Mouse (Mus musculus) ES-Bruce4 (cell line): ENCODE measurements around the gene Sprn. TPM values are rescaled to one million over a fixed set of nuclear protein-coding genes. Genes with fewer than 3 reads are reported as not detected.

Source experiments
- H3K27ac ChIP-seq: 2 replicates; pipeline ENCODE4 v1.5.1; 2012; ENCODE audit warnings: low read length, inconsistent platforms; ENCODE audit not compliant: insufficient read depth
- H3K27me3 ChIP-seq: 2 replicates; pipeline ENCODE4 v1.6.1; 2012; ENCODE audit warnings: mild to moderate bottlenecking, low read length, inconsistent platforms; ENCODE audit not compliant: control insufficient read depth, poor library complexity, insufficient read depth, severe bottlenecking
- H3K36me3 ChIP-seq: 2 replicates; pipeline ENCODE4 v1.6.1; 2012; ENCODE audit warnings: inconsistent platforms, mild to moderate bottlenecking, low read length, moderate library complexity; ENCODE audit not compliant: control insufficient read depth, poor library complexity, insufficient read depth, severe bottlenecking
- H3K4me1 ChIP-seq: one replicate; pipeline ENCODE4 v1.8.1; 2011; ENCODE audit warnings: low read length; ENCODE audit not compliant: control insufficient read depth, insufficient read depth
- H3K4me3 ChIP-seq: 2 replicates; pipeline ENCODE4 v1.5.1; 2011; ENCODE audit warnings: low read depth, mild to moderate bottlenecking, low read length
- H3K9ac ChIP-seq: 2 replicates; pipeline ENCODE4 v1.6.1; 2012; ENCODE audit warnings: low read depth, mild to moderate bottlenecking, inconsistent platforms; ENCODE audit not compliant: poor library complexity, severe bottlenecking
- H3K9me3 ChIP-seq: replicated peaks from 2 replicates; pipeline ENCODE4 v1.6.1; 2012; ENCODE audit warnings: mild to moderate bottlenecking, low read length, inconsistent platforms; ENCODE audit not compliant: control insufficient read depth, poor library complexity, insufficient read depth, severe bottlenecking
- CTCF ChIP-seq: IDR thresholded peaks from one replicate; pipeline ENCODE4 v1.8.1; 2011; ENCODE audit warnings: low read depth, low read length
- EP300 ChIP-seq: IDR thresholded peaks from 2 replicates; pipeline ENCODE4 v1.6.1; 2011; ENCODE audit warnings: low read depth, low read length; ENCODE audit not compliant: insufficient read depth
- POLR2A ChIP-seq: IDR thresholded peaks from one replicate; pipeline ENCODE4 v1.8.1; 2011; ENCODE audit warnings: low read length; ENCODE audit not compliant: insufficient read depth
- polyA plus RNA-seq: library from polyadenylated mRNA; stranded (reverse); fragments of >200 nt; gene quantifications from 2 replicates; pipeline ENCODE4 v1.2.4, GENCODE M21; 2011; ENCODE audit warnings: low read depth; ENCODE audit not compliant: missing spikeins, insufficient read depth, insufficient read length

Gene Sprn
- polyA plus RNA-seq, 1 experiment = 0.24 TPM

DNA sequence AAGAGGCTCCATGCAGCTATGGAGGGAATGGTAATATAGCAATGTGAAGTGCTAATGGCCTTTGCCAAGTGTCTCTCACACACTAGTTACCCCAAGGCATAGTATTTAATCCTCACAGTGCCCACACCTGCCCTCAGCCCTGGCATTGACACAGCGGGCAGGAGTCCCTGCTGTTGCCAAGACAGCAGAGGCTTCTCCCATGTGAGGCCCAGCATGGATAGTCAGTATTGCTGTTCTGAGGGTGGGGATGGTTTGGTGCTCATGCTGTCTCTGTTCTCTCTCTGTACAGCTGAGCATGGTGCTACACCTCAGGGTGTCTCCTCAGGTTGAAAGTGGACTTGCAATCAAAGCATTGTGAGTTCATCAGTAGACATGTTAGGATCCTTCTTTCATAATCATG, 35.8 kb upstream of the Sprn start:
- TF ChIP-seq CTCF = no peak
- no peak for TF ChIP-seq POLR2A
- TF ChIP-seq EP300 = no peak
- Histone ChIP-seq H3K4me1 (no peaks in the 10 kb centered on the region), H3K27me3 (no peaks in the 10 kb centered on the region), H3K9ac (no peak overlapping the region), H3K36me3 (no peaks in the 10 kb centered on the region), H3K9me3 (no peaks in the 10 kb centered on the region), H3K27ac (no peak overlapping the region), H3K4me3 (no peak overlapping the region)

DNA sequence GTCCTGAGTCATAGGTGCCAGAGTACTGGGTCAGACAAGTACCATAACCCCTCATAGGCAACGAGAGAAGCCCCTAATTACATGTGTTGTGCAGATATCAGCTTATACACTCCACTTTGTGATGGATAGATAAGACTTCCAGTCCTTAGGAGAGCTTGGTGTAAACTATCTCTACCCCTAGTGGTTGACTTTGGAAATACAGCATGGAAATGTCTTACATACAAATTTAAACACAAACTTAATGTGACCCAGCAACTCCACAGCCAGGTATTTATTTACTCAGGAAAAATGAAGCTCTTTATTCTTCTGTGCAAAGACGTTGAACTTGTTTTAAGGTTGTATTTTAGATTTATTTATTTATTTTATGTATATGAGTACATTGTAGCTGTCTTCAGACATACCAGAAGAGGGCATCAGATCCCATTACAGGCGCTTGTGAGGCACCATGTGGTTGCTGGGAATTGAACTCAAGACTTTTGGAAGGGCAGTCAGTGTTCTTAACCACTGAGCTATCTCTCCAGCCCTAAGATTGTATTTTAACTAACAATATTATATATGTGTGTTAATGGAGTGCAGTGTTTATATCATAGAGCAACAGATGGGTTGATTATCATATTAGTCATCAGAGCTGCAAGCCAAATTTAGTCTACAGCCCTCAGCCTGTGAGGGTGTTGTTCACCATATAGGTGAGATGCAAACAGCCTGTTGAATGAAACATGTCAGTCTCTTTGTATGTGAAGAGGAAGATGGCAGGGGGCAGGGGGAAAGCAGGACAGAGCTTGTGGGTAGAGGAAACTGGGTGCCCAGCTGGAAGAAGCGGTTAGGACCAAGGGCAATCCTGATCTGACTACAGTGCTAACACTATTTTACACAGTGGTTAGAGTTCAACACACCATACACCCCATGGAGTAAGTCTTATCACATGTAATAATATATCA, 34.0 kb upstream of the Sprn start:
- Histone ChIP-seq H3K4me3 (no peak overlapping the region), H3K4me1 (no peaks in the 10 kb centered on the region), H3K36me3 (no peaks in the 10 kb centered on the region), H3K27ac (no peak overlapping the region), H3K27me3 (no peaks in the 10 kb centered on the region), H3K9ac (no peak overlapping the region), H3K9me3 (no peaks in the 10 kb centered on the region)
- TF ChIP-seq POLR2A = no peak
- TF ChIP-seq CTCF = peak; percentile 3
- TF ChIP-seq EP300 = no peak

DNA sequence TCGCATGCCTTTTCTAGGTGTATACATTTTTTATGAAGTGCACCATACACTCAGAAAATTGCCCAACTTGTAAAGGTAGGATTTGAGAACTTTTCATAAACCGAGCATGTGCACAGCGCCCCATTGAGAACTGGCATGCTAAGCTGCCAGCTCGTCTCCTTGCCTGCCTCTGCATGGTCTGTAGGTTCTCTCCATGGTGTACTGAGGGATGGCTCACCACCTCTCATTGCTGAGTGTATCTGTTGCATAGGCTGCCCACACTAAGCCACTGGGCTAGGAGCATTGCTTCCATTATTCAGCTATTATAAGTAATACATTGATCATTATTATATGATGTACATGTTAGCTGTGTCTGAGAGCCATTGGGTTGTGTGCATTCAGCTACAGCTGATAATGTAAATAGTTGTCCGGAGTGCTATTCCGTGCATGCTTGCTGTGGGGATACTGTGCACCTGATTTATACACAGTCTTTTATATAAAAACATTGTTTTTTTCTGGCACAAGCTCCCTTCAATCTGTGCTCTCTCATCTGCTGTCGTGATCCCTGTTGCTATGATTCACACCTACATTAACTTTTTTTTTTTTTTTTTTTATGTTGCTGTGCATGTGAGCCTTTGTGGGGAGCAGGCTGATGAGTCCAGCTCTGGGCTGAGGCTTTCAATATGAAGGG, 33.2 kb upstream of the Sprn start:
- Histone ChIP-seq H3K9me3 (no peaks in the 10 kb centered on the region), H3K27ac (no peak overlapping the region), H3K4me3 (no peak overlapping the region), H3K36me3 (no peaks in the 10 kb centered on the region), H3K9ac (no peak overlapping the region), H3K4me1 (no peaks in the 10 kb centered on the region), H3K27me3 (no peaks in the 10 kb centered on the region)
- no peak for TF ChIP-seq POLR2A
- no peak for TF ChIP-seq EP300
- TF ChIP-seq CTCF = no peak

DNA sequence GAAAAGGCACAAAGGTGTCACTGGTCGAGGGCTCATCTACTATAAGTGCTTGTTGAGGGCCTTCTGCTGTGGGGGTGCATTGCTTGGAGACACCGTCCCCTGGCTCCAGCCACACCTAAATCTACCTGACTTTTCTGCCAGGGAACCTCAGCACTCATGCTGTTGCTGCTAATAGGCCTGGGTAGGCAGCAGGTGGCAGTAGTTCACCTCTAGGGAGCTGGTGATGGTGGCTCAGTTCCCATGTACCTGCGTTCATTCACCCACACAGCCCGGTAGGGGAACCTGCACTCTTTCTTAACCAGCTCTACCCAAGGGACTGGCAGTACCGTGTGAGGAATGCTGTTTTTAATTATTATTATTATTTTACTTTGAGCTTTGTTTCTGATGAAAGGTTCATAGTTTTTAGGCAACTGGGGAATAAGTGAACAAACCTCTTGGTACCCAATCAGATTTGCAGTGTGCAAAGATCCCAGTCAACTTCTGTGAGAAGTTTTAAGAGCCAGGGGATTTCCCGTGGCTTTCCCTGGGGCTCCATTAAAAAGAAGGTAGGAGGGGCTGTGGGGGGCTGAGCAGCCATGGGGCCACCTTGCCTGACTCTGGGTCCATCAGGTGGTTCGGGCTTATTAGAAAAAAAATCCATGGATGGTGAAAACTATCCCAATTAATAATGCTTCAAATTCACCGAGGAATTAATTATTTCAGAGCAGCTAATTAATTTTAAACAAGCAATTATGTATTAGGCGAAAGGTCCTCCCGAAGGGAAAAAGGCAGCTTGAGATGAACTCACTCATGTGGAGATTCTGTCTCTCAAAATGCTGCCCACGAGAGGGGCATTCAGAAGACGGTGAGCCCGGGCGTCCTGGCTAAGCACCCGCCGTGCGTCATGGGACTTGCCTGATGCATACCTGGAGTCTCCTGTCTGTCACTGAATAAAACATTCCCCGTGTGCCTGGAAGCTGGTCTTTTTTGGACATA, 32.3 kb upstream of the Sprn start:
- TF ChIP-seq CTCF (peak; percentile 84), EP300 (no peak)
- Histone ChIP-seq H3K27me3 (no peaks in the 10 kb centered on the region), H3K4me1 (no peaks in the 10 kb centered on the region), H3K9ac (no peak overlapping the region), H3K9me3 (no peaks in the 10 kb centered on the region), H3K27ac (no peak overlapping the region), H3K4me3 (no peak overlapping the region), H3K36me3 (no peaks in the 10 kb centered on the region)

DNA sequence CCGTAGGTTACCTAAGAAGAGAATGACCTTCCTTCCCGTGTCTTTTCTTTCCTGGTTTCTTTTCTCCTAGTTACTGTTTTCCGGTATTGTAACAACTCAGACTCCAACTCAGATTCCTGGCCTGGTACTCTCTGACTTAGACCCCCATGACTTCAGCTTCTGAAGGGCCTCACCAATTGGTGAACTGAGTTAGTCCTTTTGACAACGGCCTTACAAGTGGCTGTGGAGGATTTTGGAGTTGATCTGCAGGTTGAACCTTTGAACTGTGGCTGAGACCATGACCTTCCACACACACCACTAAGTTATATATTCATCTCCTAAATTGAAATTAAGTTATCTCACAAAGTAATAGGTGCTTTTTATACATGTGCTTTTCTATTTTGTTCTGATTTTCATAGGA, 29.5 kb upstream of the Sprn start:
- H3K27me3 ChIP-seq = no peaks in the 10 kb centered on the region
- no peak overlapping the region for H3K4me3 ChIP-seq
- no peak overlapping the region for H3K9ac ChIP-seq
- TF ChIP-seq POLR2A (no peak), EP300 (no peak), CTCF (no peak)
- H3K36me3 ChIP-seq = no peaks in the 10 kb centered on the region
- H3K9me3 ChIP-seq = no peaks in the 10 kb centered on the region
- no peaks in the 10 kb centered on the region for H3K4me1 ChIP-seq
- H3K27ac ChIP-seq = no peak overlapping the region
